Mouse (Mus musculus) G1E (cell line): ENCODE data around the gene Cetn3. TPM values are rescaled to one million over a fixed set of nuclear protein-coding genes. Genes with fewer than 3 reads are reported as not detected.
A peak's percentile ranks its signal among the peaks of the same experiment; 100 is the strongest.

Experiments
- ATAC-seq: 2 replicates; pipeline ENCODE4 v1.8.0; 2016; ENCODE audit warnings: mild to moderate bottlenecking; ENCODE audit not compliant: insufficient number of reproducible peaks, poor library complexity, low FRiP score, severe bottlenecking; ENCODE audit errors: extremely low read depth
- DNase-seq: peaks from one replicate; pipeline ENCODE4 v3.0.0; 2012; ENCODE audit warnings: low spot score
- H3K27me3 ChIP-seq: 2 replicates; pipeline ENCODE4 v1.6.1; 2012; ENCODE audit warnings: mild to moderate bottlenecking, low read length, inconsistent platforms; ENCODE audit not compliant: insufficient read depth
- H3K36me3 ChIP-seq: replicated peaks from 2 replicates; pipeline ENCODE3; 2012; ENCODE audit warnings: mild to moderate bottlenecking, inconsistent platforms
- H3K4me1 ChIP-seq: 2 replicates; pipeline ENCODE4 v1.6.1; 2012; ENCODE audit warnings: low read depth, low read length, inconsistent platforms, mixed read lengths; ENCODE audit not compliant: insufficient read depth
- H3K4me3 ChIP-seq: 2 replicates; pipeline ENCODE4 v1.5.1; 2012; ENCODE audit warnings: low read depth, mild to moderate bottlenecking, inconsistent platforms, low read length, moderate library complexity, mixed read lengths
- H3K9me3 ChIP-seq: replicated peaks from 2 replicates; pipeline ENCODE4 v1.6.1; 2012; ENCODE audit warnings: inconsistent platforms
- CTCF ChIP-seq: IDR thresholded peaks from 2 replicates; pipeline ENCODE4 v1.5.1; 2012; ENCODE audit warnings: low read depth, low read length, inconsistent platforms, mixed read lengths
- GATA1 ChIP-seq: IDR thresholded peaks from 2 replicates; pipeline ENCODE4 v1.6.1; 2012; ENCODE audit warnings: borderline replicate concordance, low read length, inconsistent platforms, mixed read lengths
- GATA2 ChIP-seq: IDR thresholded peaks from 2 replicates; pipeline ENCODE4 v1.6.1; 2012; ENCODE audit warnings: low read depth, low read length, inconsistent platforms, borderline replicate concordance
- POLR2AphosphoS5 ChIP-seq: IDR thresholded peaks from 2 replicates; pipeline ENCODE4 v1.6.1; 2012; ENCODE audit warnings: low read depth, low read length, inconsistent platforms; ENCODE audit not compliant: insufficient replicate concordance
- TAL1 ChIP-seq: conservative IDR thresholded peaks from 2 replicates; pipeline ENCODE4 v1.6.1; 2012; ENCODE audit warnings: low read depth, low read length, inconsistent platforms, mixed read lengths
- polyA plus RNA-seq: library from polyadenylated mRNA; stranded (reverse); fragments of >175 nt; gene quantifications from 2 replicates; pipeline ENCODE4 v1.2.3, GENCODE M21; 2012
- total RNA-seq, 2 experiments: library from RNA; stranded (forward) in 1 of 2; stranded (reverse) in 1 of 2; fragments of 200-1000 nt in 1 of 2; fragments of >200 nt in 1 of 2; fragmentation: Nextera tagmentation in 1 of 2; gene quantifications; 2 replicates each; pipeline ENCODE4 v1.2.3; 2014 to 2017

Gene Cetn3
- total and polyA plus RNA-seq, 3 experiments, result 14.2 to 492 (median 106) TPM

DNA sequence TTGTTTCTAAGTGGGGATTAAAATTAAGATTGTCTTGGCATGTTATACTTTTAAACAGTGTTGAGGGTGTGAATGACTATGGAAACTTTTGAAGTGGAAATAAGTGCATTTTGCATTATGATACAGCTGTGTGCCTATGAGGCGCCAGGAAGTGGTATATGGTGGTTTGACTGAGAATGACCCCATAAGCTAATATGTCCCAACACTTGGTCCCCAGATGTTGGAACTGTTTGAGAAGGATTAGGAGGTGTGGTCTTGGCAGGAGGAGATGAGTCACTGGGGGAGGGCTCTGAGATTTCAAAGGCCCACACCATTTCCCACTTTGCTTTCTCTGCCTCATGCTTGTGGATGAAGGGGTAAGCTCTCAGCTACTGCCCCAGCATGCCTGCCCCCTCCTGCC is 27.6 kb upstream of the Cetn3 start:
- no peak for TF ChIP-seq GATA2
- TF ChIP-seq POLR2AphosphoS5, result no peak
- no peak for TF ChIP-seq CTCF
- TF ChIP-seq TAL1, result no peak
- no peak for TF ChIP-seq GATA1
- H3K4me3 ChIP-seq, result no peak overlapping the region
- H3K4me1 ChIP-seq, result peaks cover 6% of the 10 kb centered on the region
- no peak for DNase-seq
- no peaks in the 10 kb centered on the region for H3K27me3 ChIP-seq
- H3K9me3 ChIP-seq, result no peaks in the 10 kb centered on the region
- no peak for ATAC-seq
- no peaks in the 10 kb centered on the region for H3K36me3 ChIP-seq

DNA sequence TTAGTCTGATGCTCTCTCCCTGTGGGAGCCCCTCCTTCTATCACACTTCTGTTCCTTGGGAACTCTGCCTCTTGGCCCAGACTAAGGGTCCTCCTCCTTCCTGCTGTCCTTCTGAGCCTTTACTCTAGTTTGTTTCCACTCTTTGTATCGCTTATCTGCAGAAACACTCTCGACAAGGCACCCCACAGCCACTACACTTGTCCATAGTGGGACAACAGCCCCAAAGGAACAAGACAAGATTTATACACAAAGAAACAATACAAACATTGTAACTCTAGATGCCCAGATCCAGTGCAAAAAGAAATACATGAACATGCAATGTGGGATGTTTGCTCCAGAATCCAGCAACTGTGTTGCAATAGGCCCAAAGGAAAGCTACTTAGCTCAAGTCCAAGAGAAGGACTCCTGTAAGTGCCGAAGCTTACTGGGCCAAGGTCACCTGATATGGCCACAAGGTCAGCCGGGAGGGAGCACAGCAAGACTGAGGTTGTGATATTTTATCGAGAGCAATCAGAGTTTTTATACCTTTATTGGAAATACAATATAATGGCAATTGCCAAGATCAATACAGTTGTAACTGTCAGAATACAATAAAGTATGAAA is 25.7 kb upstream of the Cetn3 start:
- ATAC-seq (no peak), DNase-seq (no peak)
- Histone ChIP-seq H3K9me3 (no peaks in the 10 kb centered on the region), H3K4me3 (no peak overlapping the region), H3K36me3 (no peaks in the 10 kb centered on the region), H3K27me3 (no peaks in the 10 kb centered on the region), H3K4me1 (peaks cover 13% of the 10 kb centered on the region)
- TF ChIP-seq GATA2 (no peak), GATA1 (no peak), TAL1 (no peak), POLR2AphosphoS5 (no peak), CTCF (no peak)

DNA sequence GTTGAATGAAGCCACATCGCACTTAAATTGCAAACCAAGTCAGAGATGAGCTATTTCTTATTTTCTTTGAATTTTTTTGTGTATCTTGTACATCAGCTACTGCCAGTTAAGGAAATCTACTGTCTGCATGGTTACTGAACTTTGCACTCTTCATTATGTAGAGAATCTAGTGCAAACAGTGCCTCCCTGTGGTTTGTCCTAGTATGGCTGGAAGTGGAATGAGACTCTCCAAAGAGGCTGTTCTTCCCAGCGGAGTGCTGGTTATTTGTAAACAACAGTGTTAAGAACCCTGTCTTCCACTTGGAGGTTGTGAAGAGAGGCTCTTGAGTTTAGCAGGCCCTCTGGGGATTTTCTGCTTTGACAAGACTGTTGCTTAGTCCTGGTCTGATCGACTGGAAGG is 22.5 kb upstream of the Cetn3 start:
- DNase-seq (peak; percentile 3), ATAC-seq (peak; percentile 84)
- TF ChIP-seq CTCF (peak; percentile 58; the same call in 1 of the 2 replicates), TAL1 (no peak)

DNA sequence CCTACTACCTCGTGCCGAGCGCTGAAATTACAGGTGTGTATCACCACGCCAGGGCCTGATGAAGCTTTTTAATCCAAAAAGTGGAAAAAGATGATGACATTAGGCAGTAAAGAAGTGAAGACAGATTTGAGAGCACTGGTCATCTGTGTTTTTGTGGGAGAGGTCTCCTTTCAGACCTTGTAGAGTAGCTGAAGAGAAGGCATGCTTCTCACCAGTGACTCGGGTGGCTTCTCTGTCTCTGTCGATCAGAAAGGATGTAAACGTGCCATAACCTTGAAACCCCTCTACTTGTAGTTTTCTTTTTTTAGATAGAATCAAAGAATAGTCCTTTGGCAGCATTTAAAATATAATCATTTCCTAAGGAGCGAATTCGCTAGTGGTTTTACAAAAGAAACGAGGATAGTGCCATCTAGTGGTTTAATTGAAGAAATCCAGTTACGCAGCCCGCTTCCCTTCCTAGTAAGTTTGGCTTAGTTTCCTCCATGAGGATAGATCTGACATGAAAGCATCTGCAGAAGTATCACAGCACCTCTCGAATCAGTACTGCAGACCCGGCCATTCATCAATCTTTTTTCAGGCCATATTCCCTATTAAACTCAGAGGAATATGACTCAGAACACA is 21.2 kb upstream of the Cetn3 start:
- no peak overlapping the region for H3K4me3 ChIP-seq
- peaks cover 4% of the 10 kb centered on the region; the same call in 1 of the 2 replicates for H3K27me3 ChIP-seq
- peaks cover 15% of the 10 kb centered on the region for H3K4me1 ChIP-seq
- TF ChIP-seq GATA2 (no peak), CTCF (peak; percentile 39; the same call in 1 of the 2 replicates)
- no peaks in the 10 kb centered on the region for H3K9me3 ChIP-seq
- H3K36me3 ChIP-seq, result no peaks in the 10 kb centered on the region
- DNase-seq (peak; percentile 11), ATAC-seq (no peak)

More for the DNA sequence above, 22.5 kb upstream of the Cetn3 start:
- Histone ChIP-seq H3K27me3 (peaks cover 4% of the 10 kb centered on the region; the same call in 1 of the 2 replicates), H3K36me3 (no peaks in the 10 kb centered on the region), H3K4me3 (no peak overlapping the region), H3K4me1 (peaks cover 15% of the 10 kb centered on the region), H3K9me3 (no peaks in the 10 kb centered on the region)

DNA sequence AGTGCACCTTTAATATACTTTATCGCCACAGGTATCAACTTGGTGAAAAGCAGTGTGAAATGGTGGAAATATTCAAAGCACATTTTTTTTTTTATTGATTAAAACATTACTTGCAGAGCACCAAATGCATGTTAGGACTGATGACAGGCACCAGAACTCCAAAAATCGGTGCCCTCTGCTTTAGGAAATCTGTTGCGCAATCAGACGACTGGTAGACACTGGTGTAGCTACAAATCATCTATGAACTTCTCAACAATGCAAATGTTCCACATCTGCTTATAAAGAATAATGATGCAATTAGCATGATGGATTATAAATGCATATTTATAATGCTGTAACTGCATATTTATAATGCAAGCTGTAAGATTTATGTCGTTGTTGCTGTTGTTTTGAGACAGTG is 18.7 kb upstream of the Cetn3 start:
- Histone ChIP-seq H3K4me1 (peaks cover 17% of the 10 kb centered on the region), H3K27me3 (peaks cover 8% of the 10 kb centered on the region), H3K9me3 (no peaks in the 10 kb centered on the region; the same call in 1 of the 2 replicates), H3K36me3 (no peaks in the 10 kb centered on the region), H3K4me3 (no peak overlapping the region)
- ATAC-seq (no peak), DNase-seq (no peak)
- TF ChIP-seq GATA2 (no peak), TAL1 (no peak), POLR2AphosphoS5 (no peak), GATA1 (no peak), CTCF (no peak)

DNA sequence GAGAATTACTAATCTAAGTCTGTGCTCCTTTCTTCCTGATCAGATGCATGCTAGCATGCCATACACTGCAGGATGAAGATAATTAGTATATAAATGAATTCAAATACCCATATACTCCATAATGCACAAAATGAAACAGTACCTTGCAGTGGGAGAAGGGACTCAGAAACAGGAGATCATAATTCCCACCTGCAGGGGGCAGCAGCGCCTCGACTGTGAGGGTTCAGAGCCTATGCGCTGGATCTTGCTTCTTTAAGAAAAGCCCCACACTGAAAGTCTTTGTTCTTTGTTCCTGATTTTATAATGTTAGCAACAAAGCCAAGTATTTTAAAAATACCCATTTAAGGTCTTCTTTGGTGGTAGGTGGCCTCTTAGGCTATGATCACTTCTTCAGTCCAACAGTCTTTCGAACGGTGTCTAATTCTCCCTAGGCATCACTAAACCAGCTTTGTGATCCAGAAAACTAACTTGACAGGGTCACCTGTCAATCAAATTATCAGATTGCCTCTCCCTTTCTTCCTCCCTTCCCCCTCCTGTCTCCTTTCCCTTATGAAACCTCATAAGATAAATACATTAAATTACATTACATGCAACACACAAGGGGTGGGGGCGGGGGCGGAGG is 15.7 kb upstream of the Cetn3 start:
- ATAC-seq, result peak; percentile 59; the same call in 1 of the 2 replicates
- H3K9me3 ChIP-seq, result no peaks in the 10 kb centered on the region; the same call in 1 of the 2 replicates
- TF ChIP-seq CTCF (no peak), GATA1 (no peak), GATA2 (no peak), TAL1 (no peak), POLR2AphosphoS5 (no peak)
- H3K4me1 ChIP-seq, result peaks cover 8% of the 10 kb centered on the region; the same call in 1 of the 2 replicates
- no peak overlapping the region for H3K4me3 ChIP-seq
- H3K36me3 ChIP-seq, result no peaks in the 10 kb centered on the region
- DNase-seq, result no peak
- peaks cover 13% of the 10 kb centered on the region for H3K27me3 ChIP-seq
